Mouse (Mus musculus): ENCODE measurements around the gene Dbp.

The Dbp gene

DNA sequence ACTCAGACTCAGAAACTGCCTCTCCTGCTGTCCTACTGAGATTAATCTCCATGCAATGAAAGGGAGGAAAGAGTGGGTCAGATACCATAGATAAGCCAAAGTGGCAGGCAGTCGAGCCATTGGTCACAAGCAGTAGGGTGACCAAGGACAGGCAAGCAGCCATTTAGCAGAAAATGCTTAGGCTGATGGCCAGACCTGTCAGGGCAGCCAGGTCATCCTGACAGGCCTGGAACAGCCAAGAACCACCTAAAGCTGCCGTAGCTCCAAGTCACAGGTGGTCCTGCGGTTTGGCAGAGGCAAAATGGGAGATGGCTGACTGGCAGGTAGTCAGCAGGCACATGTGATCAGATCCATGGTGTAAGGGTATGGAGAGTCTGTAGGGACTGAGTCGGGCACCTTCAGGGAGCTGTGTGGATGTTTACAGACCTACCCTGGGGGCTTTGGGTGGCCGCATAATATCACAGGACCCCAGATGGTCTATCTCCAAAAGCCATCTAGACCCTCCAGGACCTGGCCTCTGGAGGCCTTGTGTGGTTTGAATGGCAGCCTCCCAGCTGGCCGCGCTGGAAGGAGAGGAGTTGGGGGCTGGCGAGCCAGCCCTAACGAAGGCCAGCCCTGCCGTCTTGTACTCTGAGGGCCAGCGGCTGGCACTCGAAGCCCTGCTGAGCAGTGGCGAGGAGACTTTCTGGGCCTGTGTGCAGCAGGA is 16.9 kb downstream of the Dbp start:
- no peak for ATAC-seq (ENCODE audit: insufficient number of reproducible peaks, low FRiP score, low TSS enrichment)

DNA sequence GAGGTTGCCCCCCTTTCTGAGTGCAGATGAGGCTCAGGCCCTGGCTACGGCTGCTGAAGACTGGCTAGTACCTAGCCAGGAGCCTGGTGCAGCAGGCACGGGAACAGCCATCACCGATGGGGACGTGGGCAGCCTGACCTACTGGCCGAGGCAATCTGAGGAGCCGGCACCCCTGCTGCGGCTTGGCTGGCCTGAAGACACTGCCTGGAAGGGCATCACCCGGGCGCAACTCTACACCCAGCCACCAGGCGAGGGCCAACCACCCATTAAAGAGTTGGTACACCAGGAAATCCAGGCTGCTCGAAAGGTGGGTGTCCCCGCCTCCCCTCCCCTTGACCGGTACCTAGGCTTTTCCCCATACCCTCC is 17.4 kb downstream of the Dbp start:
- no peak for ATAC-seq (ENCODE audit: insufficient number of reproducible peaks, low FRiP score, low TSS enrichment)

DNA sequence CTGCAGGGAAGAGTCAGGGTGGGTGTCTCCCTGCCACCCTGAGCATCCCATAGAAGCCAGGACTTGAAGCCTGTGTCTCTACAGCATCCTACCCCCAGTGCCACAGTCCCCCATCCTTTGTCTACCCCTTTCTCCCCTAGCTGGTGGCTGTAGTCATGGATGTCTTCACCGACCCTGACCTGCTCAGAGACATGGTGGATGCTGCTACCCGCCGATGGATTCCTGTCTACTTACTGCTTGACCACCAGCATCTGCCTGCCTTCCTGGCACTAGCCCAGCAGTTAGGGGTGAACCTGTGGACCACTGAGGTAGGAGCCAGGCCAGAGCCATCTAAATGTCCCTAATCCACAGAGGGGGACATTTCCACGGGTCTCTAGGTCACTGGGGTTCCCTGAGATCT is 18.4 kb downstream of the Dbp start:
- ATAC-seq (ENCODE audit: insufficient number of reproducible peaks, low FRiP score, low TSS enrichment) = no peak

DNA sequence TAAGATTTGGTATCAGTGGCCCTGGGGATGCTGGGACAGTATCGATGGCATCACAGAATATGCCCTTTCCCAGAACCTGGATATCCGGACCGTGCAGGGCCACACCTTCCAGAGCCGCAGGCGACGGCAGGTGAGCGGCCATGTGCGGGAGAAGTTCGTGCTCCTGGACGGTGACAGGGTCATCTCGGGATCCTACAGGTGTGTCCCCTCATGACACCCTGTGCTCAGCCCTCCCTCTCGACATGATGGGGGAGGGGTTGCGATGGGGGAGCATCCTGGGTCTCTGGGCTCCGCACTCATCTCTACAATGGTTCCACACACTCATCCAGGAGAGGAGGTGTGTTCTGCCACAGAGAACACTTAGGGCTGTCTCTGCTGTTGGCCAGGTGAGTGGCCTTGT is 18.9 kb downstream of the Dbp start:
- no peak for ATAC-seq (ENCODE audit: insufficient number of reproducible peaks, low FRiP score, low TSS enrichment)

DNA sequence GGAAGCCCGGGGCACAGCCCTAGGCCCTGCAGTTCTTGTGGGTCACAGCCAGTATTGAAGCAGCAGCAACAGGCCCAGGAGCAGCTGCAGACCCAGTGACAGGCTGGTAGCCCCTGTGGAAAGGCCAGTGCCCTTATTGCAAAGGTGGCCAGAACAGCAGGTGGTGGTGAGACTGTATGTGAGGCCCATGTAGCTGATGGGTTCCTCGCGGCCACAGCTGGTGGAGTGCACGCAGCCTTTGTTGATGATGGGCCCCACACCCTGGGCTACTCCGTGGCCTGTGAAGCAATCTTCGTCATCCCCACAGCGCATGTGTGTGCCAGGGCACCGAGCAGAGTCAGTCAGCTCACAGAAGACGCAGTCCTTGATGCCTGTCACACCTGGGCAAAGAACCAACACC is 20.3 kb downstream of the Dbp start:
- ATAC-seq (ENCODE audit: insufficient number of reproducible peaks, low FRiP score, low TSS enrichment) = no peak

DNA sequence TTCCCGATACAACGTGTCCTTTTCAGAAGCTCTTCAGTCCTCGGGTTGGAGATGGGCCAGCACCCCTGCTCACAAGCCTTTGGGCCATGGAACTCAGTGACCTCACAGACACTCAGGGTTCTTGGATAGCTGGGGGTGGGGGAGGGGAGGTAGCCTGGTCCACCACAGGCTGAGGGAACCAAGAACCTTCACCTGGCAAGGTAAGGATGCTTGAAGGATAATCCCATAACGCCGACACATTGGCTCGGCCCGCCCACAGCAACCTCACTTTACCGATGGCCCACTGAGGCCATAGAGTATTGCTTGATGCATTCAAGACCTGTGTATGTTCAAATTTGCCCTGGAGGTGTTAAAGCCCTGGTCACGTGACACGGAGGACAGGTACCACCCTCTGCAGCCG is 20.8 kb downstream of the Dbp start, which contains the start of gene Spaca4:
TSS of gene Spaca4 (minus strand) at position 101 of the 400 bp plus-strand sequence.
- no peak for ATAC-seq (ENCODE audit: insufficient number of reproducible peaks, low FRiP score, low TSS enrichment)

DNA sequence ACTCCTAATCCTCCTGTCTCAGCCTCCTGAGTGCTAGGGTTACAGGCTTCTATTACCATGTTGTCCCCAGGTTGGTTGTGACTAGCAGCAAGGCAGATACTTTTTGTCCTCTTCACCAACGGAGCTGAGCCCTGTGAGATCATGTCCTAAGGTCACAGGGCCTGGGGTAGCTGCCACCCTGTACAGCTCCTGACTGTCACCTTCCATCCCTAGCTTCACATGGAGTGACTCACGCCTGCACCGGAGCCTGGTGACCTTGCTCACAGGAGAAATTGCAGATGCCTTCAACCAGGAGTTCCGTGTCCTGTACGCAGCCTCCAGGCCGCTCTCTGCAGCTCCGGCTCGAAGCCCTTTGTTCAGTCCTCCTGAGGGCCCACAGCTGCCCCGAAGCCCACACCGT is 21.5 kb downstream of the Dbp start:
- ATAC-seq (ENCODE audit: insufficient number of reproducible peaks, low FRiP score, low TSS enrichment) = no peak

DNA sequence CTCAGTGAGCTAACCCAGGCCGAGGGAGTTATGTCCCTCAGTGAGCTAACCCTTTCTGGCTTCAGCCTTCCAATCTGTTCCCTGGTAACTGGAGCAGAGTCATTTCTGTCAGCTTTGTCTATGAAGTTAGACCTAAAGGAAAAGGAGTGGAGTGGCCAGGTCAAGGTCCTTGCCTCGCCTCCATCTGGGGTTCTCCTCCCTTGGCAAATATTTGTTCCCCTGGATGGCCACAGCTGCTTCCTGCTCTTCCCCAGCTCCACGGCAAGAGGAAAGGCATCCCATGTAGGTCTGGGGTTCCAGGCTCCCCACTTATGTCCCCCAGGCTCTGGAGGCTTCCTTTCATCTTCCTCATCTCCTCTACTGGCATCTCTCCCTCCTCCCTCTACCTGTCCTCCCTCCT is 22.7 kb downstream of the Dbp start:
- ATAC-seq (ENCODE audit: insufficient number of reproducible peaks, low FRiP score, low TSS enrichment) = no peak

DNA sequence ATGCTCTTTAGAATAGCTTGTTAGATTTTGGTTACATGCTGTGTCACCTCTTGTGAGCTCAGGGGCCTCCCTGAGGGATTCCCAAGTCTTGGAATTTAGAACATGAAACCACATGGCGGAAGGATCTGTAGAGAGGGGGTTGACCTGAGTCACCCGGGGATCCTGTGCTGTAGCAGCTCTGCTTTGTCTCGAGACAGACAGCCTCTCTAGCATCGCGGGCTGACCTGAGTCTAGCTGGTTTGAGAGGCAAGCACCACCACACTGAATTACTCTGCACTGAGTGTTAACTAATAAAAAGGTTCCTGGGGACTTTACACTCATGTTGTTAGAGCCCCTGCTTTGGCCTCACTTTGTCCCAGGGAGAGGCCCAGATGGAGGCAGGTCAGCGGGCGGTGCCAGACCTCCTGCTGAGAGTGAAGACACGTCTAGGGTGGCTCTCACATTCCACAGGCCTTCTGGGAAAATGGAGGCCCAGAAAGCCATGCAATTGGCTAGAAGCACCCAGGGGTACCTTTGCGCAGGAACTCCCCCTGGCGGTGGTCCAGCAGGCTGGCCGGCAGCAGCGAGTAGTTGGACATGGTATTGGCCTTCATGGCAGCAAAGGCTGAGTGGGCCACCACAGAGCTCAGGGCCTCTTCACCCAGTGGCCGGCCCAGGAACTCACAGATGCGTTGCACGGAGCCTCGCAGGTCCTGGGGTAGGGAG is 26.0 kb downstream of the Dbp start:
- ATAC-seq (ENCODE audit: insufficient number of reproducible peaks, low FRiP score, low TSS enrichment) = no peak

DNA sequence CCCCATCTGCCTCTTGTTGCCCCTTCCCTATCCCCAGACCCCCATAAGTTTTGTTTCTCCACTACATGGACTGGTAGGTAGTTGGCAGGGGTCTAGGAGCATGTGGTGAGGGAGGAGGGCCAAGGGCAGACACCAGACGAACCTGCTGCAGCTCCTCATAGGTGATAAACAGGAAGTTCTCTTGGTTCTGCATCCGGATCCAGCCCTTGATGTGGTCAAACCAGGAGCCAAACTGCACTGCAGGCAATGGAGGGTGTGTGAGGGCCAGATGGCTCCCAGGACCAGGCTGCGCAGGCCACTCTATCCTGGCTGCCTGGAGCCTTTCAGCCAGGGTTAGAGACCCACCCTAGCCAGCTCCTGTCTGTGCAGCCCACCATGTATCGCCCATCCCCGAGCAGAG is 28.6 kb downstream of the Dbp start:
- no peak for ATAC-seq (ENCODE audit: insufficient number of reproducible peaks, low FRiP score, low TSS enrichment)

DNA sequence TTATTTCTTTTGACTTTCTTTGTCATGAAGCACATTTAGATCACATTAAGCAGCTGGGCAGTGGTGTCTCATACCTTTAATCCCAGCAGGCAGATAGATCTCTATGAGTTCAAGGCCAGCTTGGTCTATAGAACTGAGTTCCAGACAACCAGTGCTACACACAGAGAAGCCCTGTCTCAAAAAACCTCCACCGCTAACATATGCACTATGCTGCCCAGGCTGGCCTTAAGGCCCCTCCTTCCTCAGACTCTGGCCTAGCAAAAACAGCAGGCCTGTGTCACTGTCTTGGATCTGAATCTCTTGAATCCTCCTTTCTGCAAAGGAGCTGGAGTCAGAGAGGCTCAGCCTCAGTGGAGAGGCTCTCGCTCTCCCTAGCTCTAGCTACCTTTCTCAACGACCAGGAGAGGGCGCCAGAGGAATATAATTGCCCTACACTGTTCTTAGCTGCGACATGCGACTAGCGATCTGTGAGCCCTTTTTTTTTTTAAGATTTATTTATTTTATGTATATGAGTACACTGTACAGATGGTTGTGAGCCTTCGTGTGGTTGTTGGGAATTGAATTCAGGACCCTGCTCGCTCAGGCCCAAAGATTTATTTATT is 34.4 kb downstream of the Dbp start:
- no peak for ATAC-seq (ENCODE audit: insufficient number of reproducible peaks, low FRiP score, low TSS enrichment)

DNA sequence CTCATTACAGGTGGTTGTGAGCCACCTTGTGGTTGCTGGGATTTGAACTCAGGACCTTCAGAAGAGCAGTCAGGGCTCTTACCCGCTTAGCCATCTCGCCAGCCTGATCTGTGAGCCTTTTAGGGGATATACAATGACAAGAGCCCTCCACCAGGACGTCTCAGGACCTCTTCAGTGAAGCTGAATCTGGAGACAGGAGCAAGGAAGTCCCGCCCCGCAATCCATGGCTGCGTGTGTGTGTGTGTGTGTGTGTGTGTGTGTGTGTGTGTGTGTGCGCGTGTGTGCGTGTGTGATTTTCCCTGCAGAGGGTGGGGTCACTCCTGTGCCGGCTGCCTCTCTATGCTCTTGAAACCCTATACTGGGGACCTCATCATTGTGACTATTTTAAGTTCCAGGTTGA is 34.9 kb downstream of the Dbp start:
- ATAC-seq (ENCODE audit: insufficient number of reproducible peaks, low FRiP score, low TSS enrichment) = no peak

DNA sequence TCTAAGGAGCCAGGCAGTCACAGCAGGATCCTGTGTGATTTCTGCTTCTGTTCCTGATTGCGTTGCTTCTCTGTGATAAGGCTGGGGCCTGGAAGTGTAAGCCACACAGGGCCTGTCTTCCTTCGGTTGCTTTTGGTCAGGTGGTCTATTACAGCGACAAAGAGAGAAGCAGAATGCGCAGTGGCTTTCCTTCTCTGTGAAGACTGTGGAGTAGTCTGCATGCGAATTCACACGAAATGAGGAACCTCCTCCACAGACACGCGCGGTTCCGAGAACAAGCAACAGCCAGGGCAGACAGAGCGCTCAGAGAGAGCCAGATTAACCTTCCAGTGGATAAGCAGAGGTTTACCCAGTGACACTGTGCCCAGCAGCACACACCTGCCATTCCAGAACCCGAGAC is 36.4 kb downstream of the Dbp start:
- ATAC-seq (ENCODE audit: insufficient number of reproducible peaks, low FRiP score, low TSS enrichment) = no peak

DNA sequence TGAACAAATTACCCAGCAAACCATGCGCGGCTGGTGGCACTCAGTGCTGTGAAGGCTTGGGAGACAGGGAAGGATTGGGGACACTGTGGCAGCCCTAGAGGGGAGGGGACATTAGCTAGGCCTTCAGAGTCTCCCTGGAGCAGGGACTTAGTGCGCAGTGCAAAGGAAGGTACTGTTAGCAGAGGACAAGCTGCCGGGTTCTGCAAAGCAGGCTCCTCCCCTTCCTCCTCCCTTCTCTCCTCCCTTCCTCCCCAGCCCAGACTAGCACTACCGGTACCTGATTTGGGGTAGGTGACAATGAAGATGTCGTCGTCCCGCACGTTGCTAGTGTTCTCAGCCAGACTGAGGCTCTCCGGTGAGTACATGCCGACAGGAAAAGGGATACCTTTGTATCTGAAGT is 36.9 kb downstream of the Dbp start:
- no peak; the same call in 1 of the 2 replicates for ATAC-seq (ENCODE audit: insufficient number of reproducible peaks, low FRiP score, low TSS enrichment)

DNA sequence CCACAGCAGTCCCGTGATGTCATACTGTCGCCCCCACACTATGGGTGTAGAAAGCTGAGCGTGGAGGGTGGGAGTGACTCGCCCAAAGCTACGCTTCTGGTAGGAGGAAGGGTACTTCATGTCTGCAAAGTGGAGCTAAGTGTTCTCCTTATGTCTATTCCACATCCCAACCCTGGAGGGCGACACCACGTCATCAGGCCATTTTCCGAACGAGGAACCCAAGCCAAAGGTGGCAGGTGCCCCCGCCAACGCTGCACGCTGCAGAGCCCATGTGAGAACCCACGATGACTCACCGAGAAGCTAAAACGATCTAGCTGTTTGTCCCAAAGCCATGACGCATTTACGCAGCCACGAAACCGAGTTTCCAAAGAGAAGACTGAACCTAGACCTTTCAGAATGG is 37.5 kb downstream of the Dbp start:
- ATAC-seq (ENCODE audit: insufficient number of reproducible peaks, low FRiP score, low TSS enrichment) = no peak

DNA sequence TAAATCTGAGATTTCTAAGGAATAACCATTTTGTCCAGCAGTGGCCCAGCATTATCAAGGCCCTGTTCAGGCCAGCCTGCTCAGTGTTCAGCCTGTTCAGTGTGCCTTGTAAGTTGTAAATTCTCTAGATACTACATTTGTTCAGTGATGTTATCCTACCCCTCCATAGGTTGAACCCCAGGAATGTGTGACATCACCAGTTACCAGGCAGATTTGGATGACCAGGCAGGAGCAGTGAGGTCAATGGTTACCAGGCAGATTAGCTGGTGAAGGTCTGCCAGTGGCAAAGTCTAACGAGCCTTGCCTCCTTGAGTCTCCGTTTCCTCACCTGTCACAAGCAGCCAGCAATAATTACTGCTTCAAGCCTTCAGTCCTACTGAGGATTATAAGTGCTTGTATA is 39.5 kb downstream of the Dbp start:
- no peak for ATAC-seq (ENCODE audit: insufficient number of reproducible peaks, low FRiP score, low TSS enrichment)

DNA sequence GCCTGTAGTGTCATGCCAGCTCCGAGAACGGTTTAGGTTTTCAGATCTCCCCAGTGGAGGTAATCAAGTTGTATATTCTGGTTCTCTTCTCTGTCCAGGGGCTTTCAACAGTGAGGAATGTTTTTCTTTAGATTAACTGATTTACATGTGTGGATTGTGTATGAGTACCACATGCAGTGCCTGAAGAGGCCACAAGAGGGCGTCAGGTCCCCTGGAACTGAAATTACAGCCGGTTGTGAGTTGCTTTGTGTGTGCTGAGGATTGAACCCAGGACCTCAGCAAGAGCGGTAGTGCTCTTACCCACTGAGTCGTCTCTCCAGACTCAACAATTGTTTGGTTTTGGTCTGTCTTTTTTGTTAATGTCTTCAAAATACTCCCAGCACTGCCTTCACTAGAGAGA is 41.6 kb downstream of the Dbp start:
- ATAC-seq (ENCODE audit: insufficient number of reproducible peaks, low FRiP score, low TSS enrichment) = no peak

DNA sequence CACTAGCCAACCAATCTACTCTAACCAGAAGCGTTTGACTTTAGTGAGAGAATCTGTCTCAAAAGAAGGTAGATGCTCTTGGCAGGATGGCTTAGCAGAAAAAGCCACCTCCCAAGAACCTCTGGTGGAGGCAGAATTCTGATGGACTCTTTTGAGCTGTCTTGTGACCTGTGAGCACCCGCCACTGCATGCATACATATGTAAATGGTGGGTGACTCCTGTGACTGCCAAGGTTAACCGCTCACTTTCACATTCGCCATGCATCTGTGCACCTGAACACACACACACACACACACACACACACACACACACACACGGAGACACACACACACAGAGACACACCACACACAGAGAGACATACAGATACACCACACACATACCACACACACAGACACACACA is 42.6 kb downstream of the Dbp start:
- no peak for ATAC-seq (ENCODE audit: insufficient number of reproducible peaks, low FRiP score, low TSS enrichment)

DNA sequence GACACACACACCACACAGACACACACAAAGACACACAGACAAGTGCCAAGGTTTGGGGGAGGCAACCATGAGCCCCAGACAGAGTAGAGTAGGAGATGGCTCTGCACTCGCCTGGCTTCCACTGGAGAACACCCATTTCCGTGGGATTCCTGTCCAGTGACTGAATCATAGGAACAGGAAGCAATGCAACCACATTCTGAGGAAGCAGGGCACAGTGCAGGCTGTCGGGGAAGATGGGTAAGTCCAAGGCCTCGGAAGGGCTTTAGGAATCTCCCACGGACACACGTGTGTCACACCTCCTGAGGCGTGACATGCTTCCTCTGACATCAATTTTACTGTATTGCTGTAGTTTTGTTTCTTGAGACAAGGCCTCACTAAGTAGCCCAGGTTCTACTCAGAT is 43.2 kb downstream of the Dbp start:
- ATAC-seq (ENCODE audit: insufficient number of reproducible peaks, low FRiP score, low TSS enrichment) = no peak

DNA sequence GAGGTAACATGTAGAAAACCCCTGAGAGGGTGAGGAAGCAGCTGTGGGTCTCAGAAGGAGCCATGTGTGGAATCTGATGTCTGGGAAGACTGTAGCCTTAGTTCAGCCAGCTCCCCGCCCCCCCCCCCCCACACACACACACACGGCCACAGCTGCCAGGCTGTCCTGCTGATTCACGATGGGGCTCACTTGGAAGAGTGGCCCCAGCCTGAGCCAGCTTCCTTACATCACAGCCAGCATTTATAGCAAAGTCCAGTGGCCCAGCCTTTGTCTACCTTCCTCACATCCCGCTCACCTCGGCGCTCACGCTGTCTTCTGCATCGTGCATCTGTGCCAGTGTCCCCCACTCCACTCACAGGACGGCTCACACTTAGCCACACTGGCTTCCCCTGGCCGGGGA is 44.5 kb downstream of the Dbp start:
- ATAC-seq (ENCODE audit: insufficient number of reproducible peaks, low FRiP score, low TSS enrichment) = no peak

DNA sequence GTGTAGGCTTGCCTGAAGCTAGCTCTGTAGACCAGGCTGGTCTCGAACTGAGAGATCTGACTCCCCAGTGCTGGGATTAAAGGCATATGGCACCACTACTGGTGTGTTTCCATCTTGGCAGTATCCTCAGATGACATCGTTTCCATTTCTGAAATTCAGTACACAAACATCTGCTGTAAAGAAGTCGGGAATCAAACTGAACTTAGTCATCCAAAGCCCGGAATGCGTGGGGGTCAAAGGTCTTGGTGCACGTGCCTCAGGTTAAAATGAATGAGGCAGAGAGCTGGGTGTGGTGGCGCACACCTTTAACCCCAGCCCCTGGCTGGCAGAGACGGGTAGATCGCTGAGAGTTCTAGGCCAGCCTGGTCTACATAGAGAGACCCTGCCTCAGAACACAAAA is 45.3 kb downstream of the Dbp start:
- no peak for ATAC-seq (ENCODE audit: insufficient number of reproducible peaks, low FRiP score, low TSS enrichment)

DNA sequence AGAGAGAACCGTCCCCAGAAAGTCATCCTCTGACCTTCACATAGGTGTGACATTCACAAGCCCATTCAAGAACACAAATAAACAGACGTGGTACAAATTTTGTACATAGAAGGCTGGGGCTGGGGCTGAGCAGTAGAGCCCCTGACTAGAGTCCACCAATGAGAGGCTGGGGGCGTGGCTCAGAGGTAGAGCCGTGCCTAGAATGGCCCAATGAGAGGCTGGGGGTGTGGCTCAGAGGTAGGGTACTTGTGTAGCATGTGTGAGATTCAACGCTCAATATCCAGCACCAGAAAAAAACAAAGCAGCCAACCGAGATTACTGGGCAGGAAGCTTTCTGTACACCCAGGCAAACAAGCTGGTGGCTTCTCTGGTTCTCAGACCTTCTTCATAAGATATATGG is 50.8 kb downstream of the Dbp start:
- no peak for ATAC-seq (ENCODE audit: insufficient number of reproducible peaks, low FRiP score, low TSS enrichment)
